Mouse (Mus musculus) CH12.LX (cell line): ENCODE results near the gene Rhcg. TPM values are rescaled to one million over a fixed set of nuclear protein-coding genes. Genes with fewer than 3 reads are reported as not detected.

ENCODE experiments used
- DNase-seq: peaks from one replicate; pipeline ENCODE4 v3.0.0-alpha.2; 2013; ENCODE audit errors: extremely low read depth
- H3K27ac ChIP-seq: 2 replicates; pipeline ENCODE4 v1.5.1; 2012; ENCODE audit warnings: low read depth, mild to moderate bottlenecking, control low read depth, moderate library complexity; ENCODE audit not compliant: insufficient read depth
- H3K27me3 ChIP-seq: replicated peaks from 2 replicates; pipeline ENCODE3; 2012; ENCODE audit warnings: inconsistent platforms
- H3K36me3 ChIP-seq, 2 experiments: replicated peaks in 1 of 2; 2 replicates each; pipeline versions ENCODE3 to v1.6.1; 2012; ENCODE audit warnings: inconsistent platforms in 1 of 2, low read length in 1 of 2, mild to moderate bottlenecking in 1 of 2, mixed read lengths in 1 of 2, moderate library complexity in 1 of 2; ENCODE audit not compliant: control insufficient read depth in 1 of 2, insufficient read depth in 1 of 2
- H3K4me1 ChIP-seq, 2 experiments: 2 replicates each; pipeline ENCODE4 v1.6.1; 2012; ENCODE audit warnings: inconsistent platforms in 1 of 2, moderate library complexity in 1 of 2; ENCODE audit not compliant: insufficient read depth in 2 of 2, control insufficient read depth in 1 of 2
- H3K4me2 ChIP-seq: 2 replicates; pipeline ENCODE4 v1.6.1; 2012; ENCODE audit warnings: low read depth, mild to moderate bottlenecking, control low read depth; ENCODE audit not compliant: poor library complexity, insufficient read depth, severe bottlenecking
- H3K4me3 ChIP-seq, 3 experiments: fragments of 150-350 bp in 1 of 3; sonication (generic) in 1 of 3; replicated peaks in 1 of 3; 2 replicates each; pipeline versions ENCODE3 to v1.5.1; 2011 to 2012; ENCODE audit warnings: low read depth in 2 of 3, low read length in 2 of 3, mild to moderate bottlenecking in 2 of 3, moderate library complexity in 2 of 3, control low read depth in 1 of 3, improper control_type of control experiment in 1 of 3, inconsistent platforms in 1 of 3, mixed read lengths in 1 of 3; ENCODE audit not compliant: poor library complexity in 1 of 3
- H3K79me2 ChIP-seq: replicated peaks from 2 replicates; pipeline ENCODE4 v1.6.1; 2012; ENCODE audit warnings: mild to moderate bottlenecking, moderate library complexity; ENCODE audit not compliant: control insufficient read depth, poor library complexity, insufficient read depth, severe bottlenecking; ENCODE audit errors: extremely low read depth
- H3K9ac ChIP-seq: 2 replicates; pipeline ENCODE4 v1.6.1; 2012; ENCODE audit warnings: low read depth, mild to moderate bottlenecking, control low read depth, moderate library complexity; ENCODE audit not compliant: insufficient read depth
- H3K9me3 ChIP-seq: replicated peaks from 2 replicates; pipeline ENCODE3; 2012; ENCODE audit warnings: low read length, inconsistent platforms, mixed read lengths
- CHD1 ChIP-seq: IDR thresholded peaks from 2 replicates; pipeline ENCODE4 v1.6.1; 2012; ENCODE audit warnings: low read depth, low read length, improper control_type of control experiment, inconsistent platforms
- CHD2 ChIP-seq: IDR thresholded peaks from 2 replicates; pipeline ENCODE4 v1.6.1; 2011; ENCODE audit warnings: low read length, improper control_type of control experiment
- CTCF ChIP-seq, 2 experiments: IDR thresholded peaks in 1 of 2; conservative IDR thresholded peaks in 1 of 2; 2 replicates each; pipeline ENCODE4 v1.5.1; 2011 to 2012; ENCODE audit warnings: low read depth in 2 of 2, low read length in 2 of 2, improper control_type of control experiment in 1 of 2, inconsistent platforms in 1 of 2, mild to moderate bottlenecking in 1 of 2, moderate library complexity in 1 of 2
- E2F4 ChIP-seq: IDR thresholded peaks from 2 replicates; pipeline ENCODE4 v1.6.1; 2011; ENCODE audit warnings: low read depth, low read length, improper control_type of control experiment; ENCODE audit not compliant: insufficient replicate concordance
- ELF1 ChIP-seq: IDR thresholded peaks from 2 replicates; pipeline ENCODE4 v1.6.1; 2014; ENCODE audit warnings: low read depth, mild to moderate bottlenecking, inconsistent platforms, low read length, improper control_type of control experiment
- GABPA ChIP-seq: IDR thresholded peaks from 2 replicates; pipeline ENCODE4 v1.6.1; 2012; ENCODE audit warnings: low read depth, low read length, improper control_type of control experiment, inconsistent platforms; ENCODE audit not compliant: insufficient replicate concordance
- IRF4 ChIP-seq: IDR thresholded peaks from 2 replicates; pipeline ENCODE4 v1.6.1; 2014; ENCODE audit warnings: low read depth, mild to moderate bottlenecking, inconsistent platforms, low read length, improper control_type of control experiment
- JUN ChIP-seq: IDR thresholded peaks from 2 replicates; pipeline ENCODE4 v1.6.1; 2011; ENCODE audit warnings: low read depth, mild to moderate bottlenecking, low read length, improper control_type of control experiment, moderate library complexity; ENCODE audit not compliant: insufficient read depth
- JUND ChIP-seq: conservative IDR thresholded peaks from 2 replicates; pipeline ENCODE4 v1.6.1; 2011; ENCODE audit warnings: low read depth, low read length, improper control_type of control experiment
- MAFK ChIP-seq: IDR thresholded peaks from 2 replicates; pipeline ENCODE4 v1.6.1; 2011; ENCODE audit warnings: low read length, improper control_type of control experiment; ENCODE audit not compliant: insufficient replicate concordance
- MAX ChIP-seq: IDR thresholded peaks from 2 replicates; pipeline ENCODE4 v1.6.1; 2011; ENCODE audit warnings: low read length, improper control_type of control experiment
- NRF1 ChIP-seq: IDR thresholded peaks from 2 replicates; pipeline ENCODE4 v1.6.1; 2014; ENCODE audit warnings: low read depth, mild to moderate bottlenecking, inconsistent platforms, low read length, improper control_type of control experiment, moderate library complexity
- PAX5 ChIP-seq: IDR thresholded peaks from 2 replicates; pipeline ENCODE4 v1.6.1; 2012; ENCODE audit warnings: low read length, inconsistent platforms, mixed read lengths
- POLR2A ChIP-seq: IDR thresholded peaks from 2 replicates; pipeline ENCODE4 v1.6.1; 2011; ENCODE audit warnings: low read depth, mild to moderate bottlenecking, improper control_type of control experiment, low read length
- POLR2AphosphoS2 ChIP-seq: IDR thresholded peaks from 2 replicates; pipeline ENCODE4 v1.6.1; 2011; ENCODE audit warnings: low read depth, low read length, improper control_type of control experiment
- RAD21 ChIP-seq: IDR thresholded peaks from 2 replicates; pipeline ENCODE4 v1.6.1; 2011; ENCODE audit warnings: low read depth, mild to moderate bottlenecking, low read length, improper control_type of control experiment, moderate library complexity
- RCOR1 ChIP-seq: conservative IDR thresholded peaks from 2 replicates; pipeline ENCODE4 v1.6.1; 2012; ENCODE audit warnings: low read depth, mild to moderate bottlenecking, inconsistent platforms, low read length, improper control_type of control experiment
- SIN3A ChIP-seq: IDR thresholded peaks from 2 replicates; pipeline ENCODE4 v1.6.1; 2012; ENCODE audit warnings: low read length, improper control_type of control experiment, inconsistent platforms
- TBP ChIP-seq: conservative IDR thresholded peaks from 2 replicates; pipeline ENCODE4 v1.6.1; 2011; ENCODE audit warnings: low read depth, low read length, improper control_type of control experiment
- TCF12 ChIP-seq: IDR thresholded peaks from 2 replicates; pipeline ENCODE4 v1.6.1; 2014; ENCODE audit warnings: low read depth, mild to moderate bottlenecking, inconsistent platforms, low read length, improper control_type of control experiment
- UBTF ChIP-seq: IDR thresholded peaks from 2 replicates; pipeline ENCODE4 v1.6.1; 2012; ENCODE audit warnings: low read depth, mild to moderate bottlenecking, inconsistent platforms, low read length, improper control_type of control experiment, moderate library complexity
- USF1 ChIP-seq: IDR thresholded peaks from 2 replicates; pipeline ENCODE4 v1.6.1; 2014; ENCODE audit warnings: low read depth, mild to moderate bottlenecking, inconsistent platforms, low read length, improper control_type of control experiment
- ZMIZ1 ChIP-seq: IDR thresholded peaks from 2 replicates; pipeline ENCODE4 v1.6.1; 2012; ENCODE audit warnings: low read depth, mild to moderate bottlenecking, inconsistent platforms, low read length, improper control_type of control experiment
- ZNF384 ChIP-seq: IDR thresholded peaks from 2 replicates; pipeline ENCODE4 v1.6.1; 2012; ENCODE audit warnings: low read depth, low read length, improper control_type of control experiment, inconsistent platforms
- dilution Hi-C: fragments of 300-500 bp; cut with MboI; formaldehyde crosslinking; loops from 2 replicates; pipeline ENCODE4 v1.14.3; 2020; ENCODE audit warnings: low sequenced_read_pairs; ENCODE audit not compliant: extremely low pct_unique_long_range_greater_than_20kb, extremely low pct_ligation_motif_present
- in situ Hi-C: fragments of 300-500 bp; cut with MboI; formaldehyde crosslinking; loops from 3 replicates; pipeline ENCODE4 v1.14.3; 2019; ENCODE audit warnings: low sequenced_read_pairs, low pct_ligation_motif_present, low pct_unique_long_range_greater_than_20kb, mixed read lengths
- polyA plus RNA-seq: library from polyadenylated mRNA; unstranded; fragments of >175 nt; gene quantifications from 2 replicates; pipeline ENCODE4 v1.2.1, GENCODE M21; 2012; ENCODE audit warnings: low read depth; ENCODE audit not compliant: insufficient read length
- total RNA-seq, 2 experiments: library from RNA; depleted of rRNA; stranded (reverse); fragments of 300-350 nt in 1 of 2; fragments of >200 nt in 1 of 2; gene quantifications; 2 replicates each; pipeline ENCODE4 v1.2.3; 2012 to 2014

Gene Rhcg
- total and polyA plus RNA-seq, 3 experiments = not detected

DNA sequence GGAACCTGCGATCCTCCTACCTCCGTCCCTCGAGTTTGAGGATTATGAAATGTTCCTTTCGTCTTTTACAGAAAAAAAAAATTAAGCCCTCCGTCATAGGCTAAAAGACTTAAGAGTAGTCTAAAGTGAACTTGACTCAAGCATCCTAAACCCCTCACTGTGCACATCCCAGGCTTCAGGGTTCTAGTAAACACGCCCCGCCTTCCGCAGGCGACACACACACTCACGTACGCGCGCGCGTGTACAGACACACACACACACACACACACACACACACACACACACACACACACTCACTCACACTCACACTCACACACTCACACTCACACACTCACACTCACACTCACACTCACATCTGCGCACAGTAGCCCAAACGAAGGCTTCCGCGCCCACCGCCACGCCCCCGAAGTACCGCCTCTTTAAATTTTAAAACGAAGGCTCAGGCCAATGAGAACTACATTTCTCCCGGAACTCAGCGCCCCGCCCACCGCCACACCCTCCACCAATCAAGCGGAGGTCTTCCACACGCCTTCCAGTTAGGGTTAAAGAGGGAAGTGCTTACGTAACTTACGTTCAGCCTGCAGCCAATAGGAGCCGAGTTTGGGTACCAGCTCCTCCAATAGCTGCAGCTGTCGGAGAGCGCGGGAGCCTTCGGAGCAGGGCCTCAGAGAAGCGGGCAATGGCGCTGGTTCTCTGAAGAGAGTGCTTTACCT, 42.3 kb upstream of the Rhcg start, which contains the start of gene Ticrr (continued):
- TF ChIP-seq MAFK = no peak
- TF ChIP-seq E2F4 = peak; percentile 97
- TF ChIP-seq JUND = no peak
- no peak for TF ChIP-seq RAD21
- no peak for TF ChIP-seq GABPA
- peak; percentile 85 for TF ChIP-seq TCF12
- TF ChIP-seq ELF1 = peak; percentile 94
- TF ChIP-seq IRF4 = 0 out of 2 replicates have a peak, but pooled peaks have one; percentile 6
- peak; percentile 74; the same call in 1 of the 2 replicates for TF ChIP-seq ZMIZ1
- no peak for TF ChIP-seq UBTF
- 0 out of 2 replicates have a peak, but pooled peaks have one; percentile 18 for TF ChIP-seq ZNF384
- peak; percentile 98 for TF ChIP-seq SIN3A
- peak; percentile 90 for TF ChIP-seq POLR2A
- TF ChIP-seq CHD2 = peak; percentile 95
- no peak for TF ChIP-seq CTCF (conservative IDR thresholded peaks at IDR 0.05 in 1 of 2, IDR thresholded peaks at IDR 0.05 in 1 of 2; ENCODE audit: low read depth in 2 of 2, low read length in 2 of 2)
- peak; percentile 72 for TF ChIP-seq NRF1
- no peak; the same call in 1 of the 2 replicates for TF ChIP-seq RCOR1
- TF ChIP-seq CHD1 = no peak
- peak; percentile 37; the same call in 1 of the 2 replicates for TF ChIP-seq POLR2AphosphoS2
- no peak for TF ChIP-seq PAX5
- TF ChIP-seq USF1 = no peak
- TF ChIP-seq JUN = no peak
- peak; percentile 86 for TF ChIP-seq TBP

GRCm38 (mm10) chr7:79654586-79654985, 37.1 kb upstream of the Rhcg start:
- DNase-seq = no peak
- H3K4me1 ChIP-seq = peaks cover 0 to 13% of the 10 kb centered on the region in 2 experiments; a peak in 2 of 4 replicates
- H3K79me2 ChIP-seq = no peaks in the 10 kb centered on the region
- H3K4me3 ChIP-seq = no peak overlapping the region
- no peak overlapping the region for H3K27ac ChIP-seq
- H3K9me3 ChIP-seq = no peaks in the 10 kb centered on the region
- no peak overlapping the region for H3K9ac ChIP-seq
- dilution Hi-C loops (no loop called here), in situ Hi-C loops (loop anchor here (5.0 kb wide), 1 partner anchor 42 kb away; no protein-coding TSS in a partner anchor)
- H3K4me2 ChIP-seq = no peak overlapping the region
- peaks cover 4% of the 10 kb centered on the region for H3K27me3 ChIP-seq
- H3K36me3 ChIP-seq = no peaks in the 10 kb centered on the region
- TF ChIP-seq MAX = no peak
- TF ChIP-seq JUND = no peak
- no peak for TF ChIP-seq NRF1
- TF ChIP-seq CHD2 = no peak
- no peak for TF ChIP-seq ZNF384
